Mouse (Mus musculus) liver, embryonic 14.5 days (tissue): ENCODE measurements around the gene Elmsan1.

Experiments used
- CTCF ChIP-seq: IDR thresholded peaks from 2 replicates; pipeline ENCODE4 v1.5.1; 2016; ENCODE audit warnings: antibody characterized with exemption, low read depth, control low read depth
- EP300 ChIP-seq: IDR thresholded peaks from 2 replicates; pipeline ENCODE4 v1.6.1; 2016; ENCODE audit warnings: antibody characterized with exemption, low read depth

GRCm38 (mm10) chr12:84211021-84211538 lies 7.6 kb downstream of the Elmsan1 start:
- TF ChIP-seq EP300 (no peak), CTCF (no peak)
